Mouse (Mus musculus): ENCODE measurements around the gene Tspan17. TPM values are rescaled to one million over a fixed set of nuclear protein-coding genes. Genes with fewer than 3 reads are reported as not detected.

The Tspan17 gene
- polyA plus RNA-seq, 1 experiment from 2014 or later = 5.7 TPM

- H3K4me2 ChIP-seq (ENCODE audit: low read depth, low read length) = no peak overlapping the region
- no peaks in the 10 kb centered on the region for H3K9me3 ChIP-seq (replicated peaks; ENCODE audit: control insufficient read depth, low read length)
- no peak overlapping the region for H3K27ac ChIP-seq (ENCODE audit: low read length)
- no peak for ATAC-seq (replicated peaks; ENCODE audit: extremely low read depth, insufficient read depth, low FRiP score)
- H3K27me3 ChIP-seq (ENCODE audit: control insufficient read depth, insufficient read depth, low read length) = no peaks in the 10 kb centered on the region
- no peaks in the 10 kb centered on the region for H3K4me1 ChIP-seq (ENCODE audit: control insufficient read depth, insufficient read depth, low read length)
- H3K36me3 ChIP-seq (ENCODE audit: control insufficient read depth, insufficient read depth) = no peaks in the 10 kb centered on the region
- WGBS = 77% methylated on average over 9 of the region's 9 CpGs
- H3K4me3 ChIP-seq (ENCODE audit: low read length) = no peak overlapping the region
- no peak overlapping the region for H3K9ac ChIP-seq (ENCODE audit: low read length)
Observed at GRCm38 (mm10) chr13:54813381-54813780, 24.2 kb downstream of the Tspan17 start.

DNA sequence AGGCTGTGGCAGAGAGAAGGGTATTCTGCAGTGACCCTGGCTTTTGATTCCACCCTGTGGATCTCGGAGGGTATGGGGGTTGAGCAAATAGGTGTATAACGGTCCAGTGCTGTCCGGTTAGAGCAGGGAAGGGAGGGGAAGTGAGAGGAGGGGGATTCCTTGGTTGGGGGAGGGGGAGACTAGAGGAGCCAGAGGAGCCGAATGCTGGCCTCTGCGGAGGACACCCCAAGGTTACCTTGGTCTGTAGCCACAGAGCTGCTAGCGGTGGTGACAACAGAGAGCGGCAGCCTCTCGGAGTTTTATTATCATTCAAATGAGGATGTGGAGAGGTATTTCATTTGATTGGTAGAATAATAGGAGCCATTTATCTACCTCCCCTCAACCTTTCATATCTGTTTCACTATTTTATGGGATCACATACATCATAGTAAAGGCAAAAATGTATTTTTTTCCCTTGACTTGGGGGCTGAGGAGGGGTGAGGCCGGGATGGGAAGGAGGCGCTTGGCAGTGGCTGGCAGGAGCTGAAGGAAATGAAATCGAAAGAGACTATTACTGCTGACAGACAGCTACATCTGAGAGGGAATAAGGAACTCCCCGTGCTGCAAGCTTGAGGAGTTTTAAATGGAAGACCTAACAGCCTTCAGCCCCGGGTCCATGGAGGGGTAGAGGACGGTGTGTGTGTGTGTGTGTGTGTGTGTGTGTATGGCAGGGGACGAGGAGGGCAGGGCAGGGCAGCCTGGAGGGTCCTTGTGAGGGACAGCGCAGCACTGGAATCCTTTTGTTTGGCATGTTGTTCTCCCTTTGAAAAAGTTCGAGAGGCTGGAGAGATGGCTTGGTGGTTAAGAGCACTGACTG lies 29.4 kb downstream of the Tspan17 start:
- WGBS = 32% methylated on average over 17 of the region's 17 CpGs

DNA sequence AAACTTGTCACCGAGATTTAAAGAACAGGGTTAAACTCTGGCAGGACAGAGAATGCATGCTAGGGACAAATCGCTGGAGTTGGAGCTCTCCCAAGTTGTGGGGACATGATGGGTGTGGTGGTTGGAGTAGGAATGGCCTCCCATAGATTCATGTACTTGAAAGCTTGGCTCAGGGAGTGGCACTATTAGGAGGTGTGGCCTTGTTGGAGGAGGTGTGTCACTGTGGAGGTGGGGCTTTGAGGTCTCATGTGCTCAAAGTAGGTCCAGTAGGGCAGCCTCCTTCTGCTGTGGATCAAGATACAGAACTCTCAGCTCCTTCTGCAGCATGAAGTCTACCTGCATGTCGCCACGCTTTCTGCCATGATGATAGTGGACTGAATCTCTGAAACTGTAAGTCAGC lies 31.9 kb downstream of the Tspan17 start:
- ATAC-seq (replicated peaks; ENCODE audit: extremely low read depth, insufficient read depth, low FRiP score) = no peak

More for the DNA sequence above, 29.4 kb downstream of the Tspan17 start:
- Histone ChIP-seq H3K27me3 (ENCODE audit: control insufficient read depth, insufficient read depth, low read length) (no peaks in the 10 kb centered on the region), H3K9me3 (replicated peaks; ENCODE audit: control insufficient read depth, low read length) (no peaks in the 10 kb centered on the region), H3K9ac (ENCODE audit: low read length) (no peak overlapping the region), H3K36me3 (ENCODE audit: control insufficient read depth, insufficient read depth) (no peaks in the 10 kb centered on the region), H3K4me1 (ENCODE audit: control insufficient read depth, insufficient read depth, low read length) (no peaks in the 10 kb centered on the region), H3K27ac (ENCODE audit: low read length) (no peak overlapping the region), H3K4me2 (ENCODE audit: low read depth, low read length) (no peak overlapping the region), H3K4me3 (ENCODE audit: low read length) (no peak overlapping the region)
- ATAC-seq (replicated peaks; ENCODE audit: extremely low read depth, insufficient read depth, low FRiP score) = no peak

GRCm38 (mm10) chr13:54821931-54822330 lies 32.8 kb downstream of the Tspan17 start:
- H3K27me3 ChIP-seq (ENCODE audit: control insufficient read depth, insufficient read depth, low read length) = no peaks in the 10 kb centered on the region; the same call in 1 of the 2 replicates
- no peak overlapping the region for H3K27ac ChIP-seq (ENCODE audit: low read length)
- H3K4me2 ChIP-seq (ENCODE audit: low read depth, low read length) = no peak overlapping the region
- no peaks in the 10 kb centered on the region for H3K9me3 ChIP-seq (replicated peaks; ENCODE audit: control insufficient read depth, low read length)
- no peak overlapping the region for H3K4me3 ChIP-seq (ENCODE audit: low read length)
- no peaks in the 10 kb centered on the region for H3K36me3 ChIP-seq (ENCODE audit: control insufficient read depth, insufficient read depth)
- H3K9ac ChIP-seq (ENCODE audit: low read length) = no peak overlapping the region
- no peak for ATAC-seq (replicated peaks; ENCODE audit: extremely low read depth, insufficient read depth, low FRiP score)
- H3K4me1 ChIP-seq (ENCODE audit: control insufficient read depth, insufficient read depth, low read length) = 0 out of 2 replicates have a peak, but pooled peaks cover 2% of the 10 kb centered on the region
- WGBS = 65% methylated on average over 2 of the region's 2 CpGs

More for the DNA sequence above, 31.9 kb downstream of the Tspan17 start:
- Histone ChIP-seq H3K27me3 (ENCODE audit: control insufficient read depth, insufficient read depth, low read length) (no peaks in the 10 kb centered on the region; the same call in 1 of the 2 replicates), H3K9ac (ENCODE audit: low read length) (no peak overlapping the region), H3K9me3 (replicated peaks; ENCODE audit: control insufficient read depth, low read length) (no peaks in the 10 kb centered on the region), H3K4me1 (ENCODE audit: control insufficient read depth, insufficient read depth, low read length) (0 out of 2 replicates have a peak, but pooled peaks cover 2% of the 10 kb centered on the region), H3K4me2 (ENCODE audit: low read depth, low read length) (no peak overlapping the region), H3K27ac (ENCODE audit: low read length) (no peak overlapping the region), H3K36me3 (ENCODE audit: control insufficient read depth, insufficient read depth) (no peaks in the 10 kb centered on the region), H3K4me3 (ENCODE audit: low read length) (no peak overlapping the region)
- WGBS = 72% methylated on average over 4 of the region's 4 CpGs

GRCm38 (mm10) chr13:54824111-54824931 lies 35.1 kb downstream of the Tspan17 start:
- ATAC-seq (replicated peaks; ENCODE audit: extremely low read depth, insufficient read depth, low FRiP score) = no peak
- Histone ChIP-seq H3K27me3 (ENCODE audit: control insufficient read depth, insufficient read depth, low read length) (no peaks in the 10 kb centered on the region; the same call in 1 of the 2 replicates), H3K4me3 (ENCODE audit: low read length) (0 out of 2 replicates have a peak overlapping the region, but pooled peaks have one; percentile 3), H3K9me3 (replicated peaks; ENCODE audit: control insufficient read depth, low read length) (no peaks in the 10 kb centered on the region), H3K4me2 (ENCODE audit: low read depth, low read length) (peak overlapping the region; percentile 51), H3K36me3 (ENCODE audit: control insufficient read depth, insufficient read depth) (no peaks in the 10 kb centered on the region), H3K27ac (ENCODE audit: low read length) (no peak overlapping the region), H3K4me1 (ENCODE audit: control insufficient read depth, insufficient read depth, low read length) (0 out of 2 replicates have a peak, but pooled peaks cover 2% of the 10 kb centered on the region), H3K9ac (ENCODE audit: low read length) (no peak overlapping the region)
- 18% methylated on average over 25 of the region's 25 CpGs for whole genome bisulfite sequencing

- Histone ChIP-seq H3K4me3 (ENCODE audit: low read length) (no peak overlapping the region), H3K36me3 (ENCODE audit: control insufficient read depth, insufficient read depth) (no peaks in the 10 kb centered on the region)
- WGBS = 42% methylated on average over 7 of the region's 7 CpGs
Observed at GRCm38 (mm10) chr13:54827992-54828391, 38.8 kb downstream of the Tspan17 start.

DNA sequence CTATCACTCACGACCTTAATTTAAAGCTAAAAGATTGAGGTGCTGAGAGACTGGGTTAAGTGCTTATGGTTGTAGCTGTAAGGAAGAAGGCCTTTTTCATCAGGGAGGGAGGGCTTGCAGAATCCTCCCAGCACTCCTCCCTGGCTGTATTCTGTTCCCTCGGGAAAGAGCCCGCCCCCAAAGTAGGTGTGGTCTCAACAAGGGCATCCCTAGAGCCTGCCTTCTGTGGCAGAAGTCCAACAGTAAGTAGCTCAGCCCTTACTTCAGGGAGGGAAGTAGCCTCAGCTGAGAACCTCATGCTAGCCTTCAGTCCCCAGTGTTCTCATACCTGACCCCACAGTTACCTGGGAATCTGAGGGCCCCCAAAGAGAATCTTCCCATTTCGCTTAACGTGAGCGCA lies 39.3 kb downstream of the Tspan17 start:
- WGBS = 52% methylated on average over 6 of the region's 6 CpGs
- Histone ChIP-seq H3K9ac (ENCODE audit: low read length) (no peak overlapping the region), H3K27ac (ENCODE audit: low read length) (no peak overlapping the region), H3K4me1 (ENCODE audit: control insufficient read depth, insufficient read depth, low read length) (0 out of 2 replicates have a peak, but pooled peaks cover 2% of the 10 kb centered on the region), H3K4me2 (ENCODE audit: low read depth, low read length) (no peak overlapping the region), H3K27me3 (ENCODE audit: control insufficient read depth, insufficient read depth, low read length) (no peaks in the 10 kb centered on the region; the same call in 1 of the 2 replicates), H3K4me3 (ENCODE audit: low read length) (no peak overlapping the region), H3K9me3 (replicated peaks; ENCODE audit: control insufficient read depth, low read length) (no peaks in the 10 kb centered on the region), H3K36me3 (ENCODE audit: control insufficient read depth, insufficient read depth) (no peaks in the 10 kb centered on the region)
- ATAC-seq (replicated peaks; ENCODE audit: extremely low read depth, insufficient read depth, low FRiP score) = no peak

More at GRCm38 (mm10) chr13:54827992-54828391, 38.8 kb downstream of the Tspan17 start:
- H3K27ac ChIP-seq (ENCODE audit: low read length) = no peak overlapping the region
- no peaks in the 10 kb centered on the region; the same call in 1 of the 2 replicates for H3K27me3 ChIP-seq (ENCODE audit: control insufficient read depth, insufficient read depth, low read length)
- H3K4me1 ChIP-seq (ENCODE audit: control insufficient read depth, insufficient read depth, low read length) = 0 out of 2 replicates have a peak, but pooled peaks cover 2% of the 10 kb centered on the region
- no peak for ATAC-seq (replicated peaks; ENCODE audit: extremely low read depth, insufficient read depth, low FRiP score)
- no peak overlapping the region for H3K9ac ChIP-seq (ENCODE audit: low read length)
- no peak overlapping the region for H3K4me2 ChIP-seq (ENCODE audit: low read depth, low read length)
- H3K9me3 ChIP-seq (replicated peaks; ENCODE audit: control insufficient read depth, low read length) = no peaks in the 10 kb centered on the region

GRCm38 (mm10) chr13:54829450-54829849 lies 40.3 kb downstream of the Tspan17 start:
- H3K4me3 ChIP-seq (ENCODE audit: low read length) = no peak overlapping the region
- H3K27ac ChIP-seq (ENCODE audit: low read length) = no peak overlapping the region
- WGBS = 5% methylated on average over 13 of the region's 13 CpGs
- H3K4me2 ChIP-seq (ENCODE audit: low read depth, low read length) = no peak overlapping the region
- no peaks in the 10 kb centered on the region for H3K36me3 ChIP-seq (ENCODE audit: control insufficient read depth, insufficient read depth)
- H3K4me1 ChIP-seq (ENCODE audit: control insufficient read depth, insufficient read depth, low read length) = 0 out of 2 replicates have a peak, but pooled peaks cover 2% of the 10 kb centered on the region
- no peak for ATAC-seq (replicated peaks; ENCODE audit: extremely low read depth, insufficient read depth, low FRiP score)
- H3K9me3 ChIP-seq (replicated peaks; ENCODE audit: control insufficient read depth, low read length) = no peaks in the 10 kb centered on the region
- no peaks in the 10 kb centered on the region; the same call in 1 of the 2 replicates for H3K27me3 ChIP-seq (ENCODE audit: control insufficient read depth, insufficient read depth, low read length)
- H3K9ac ChIP-seq (ENCODE audit: low read length) = no peak overlapping the region

Measured in heart, embryonic 16.5 days (tissue).